Mouse (Mus musculus): ENCODE measurements at regions not wholly inside any gene's neighbourhood (a gene's known extent, or its start where the extent isn't known, plus 50 kb on each side); places are given as distances from the start of the nearest gene placed in this dataset.
A peak's percentile ranks its signal among the peaks of the same experiment; 100 is the strongest.

GRCm38 (mm10) chr2:109554644-109555043 is 119.9 kb upstream of the Bdnf start:
- Histone ChIP-seq H3K9ac (ENCODE audit: low read length) (no peak overlapping the region), H3K4me2 (no peak overlapping the region), H3K27me3 (ENCODE audit: control insufficient read depth, insufficient read depth, low read length) (no peaks in the 10 kb centered on the region), H3K27ac (ENCODE audit: low read depth, low read length) (no peak overlapping the region), H3K36me3 (ENCODE audit: control insufficient read depth, insufficient read depth, low read length) (no peaks in the 10 kb centered on the region), H3K4me3 (ENCODE audit: low read depth, low read length) (no peak overlapping the region), H3K9me3 (ENCODE audit: control insufficient read depth, low read length) (no peaks in the 10 kb centered on the region), H3K4me1 (ENCODE audit: control insufficient read depth, insufficient read depth, low read length) (no peaks in the 10 kb centered on the region)
- WGBS = 88% methylated on average over 6 of the region's 6 CpGs
- DNase-seq (ENCODE audit: low spot score, missing footprints) (no peak), ATAC-seq (ENCODE audit: low FRiP score) (no peak)

GRCm38 (mm10) chr2:109559088-109560030 is 115.1 kb upstream of the Bdnf start:
- Histone ChIP-seq H3K9ac (ENCODE audit: low read length) (no peak overlapping the region), H3K36me3 (ENCODE audit: control insufficient read depth, insufficient read depth, low read length) (no peaks in the 10 kb centered on the region), H3K4me1 (ENCODE audit: control insufficient read depth, insufficient read depth, low read length) (no peaks in the 10 kb centered on the region), H3K27me3 (ENCODE audit: control insufficient read depth, insufficient read depth, low read length) (no peaks in the 10 kb centered on the region), H3K4me2 (no peak overlapping the region), H3K4me3 (ENCODE audit: low read depth, low read length) (no peak overlapping the region), H3K27ac (ENCODE audit: low read depth, low read length) (no peak overlapping the region), H3K9me3 (ENCODE audit: control insufficient read depth, low read length) (no peaks in the 10 kb centered on the region)
- DNase-seq (ENCODE audit: low spot score, missing footprints) (no peak), ATAC-seq (ENCODE audit: low FRiP score) (no peak)
- WGBS = 84% methylated on average over 9 of the region's 9 CpGs

- no peak overlapping the region for H3K27ac ChIP-seq (ENCODE audit: low read depth, low read length)
- no peaks in the 10 kb centered on the region for H3K36me3 ChIP-seq (ENCODE audit: control insufficient read depth, insufficient read depth, low read length)
- no peak overlapping the region for H3K4me2 ChIP-seq
- H3K27me3 ChIP-seq (ENCODE audit: control insufficient read depth, insufficient read depth, low read length) = no peaks in the 10 kb centered on the region
- 80% methylated on average over 3 of the region's 3 CpGs for WGBS
- no peaks in the 10 kb centered on the region for H3K9me3 ChIP-seq (ENCODE audit: control insufficient read depth, low read length)
- DNase-seq (ENCODE audit: low spot score, missing footprints) = peak; percentile 69
- no peak for ATAC-seq (ENCODE audit: low FRiP score)
- no peak overlapping the region for H3K4me3 ChIP-seq (ENCODE audit: low read depth, low read length)
- H3K9ac ChIP-seq (ENCODE audit: low read length) = no peak overlapping the region
- H3K4me1 ChIP-seq (ENCODE audit: control insufficient read depth, insufficient read depth, low read length) = no peaks in the 10 kb centered on the region
Observed at GRCm38 (mm10) chr2:109562996-109563395, 111.5 kb upstream of the Bdnf start.

DNA sequence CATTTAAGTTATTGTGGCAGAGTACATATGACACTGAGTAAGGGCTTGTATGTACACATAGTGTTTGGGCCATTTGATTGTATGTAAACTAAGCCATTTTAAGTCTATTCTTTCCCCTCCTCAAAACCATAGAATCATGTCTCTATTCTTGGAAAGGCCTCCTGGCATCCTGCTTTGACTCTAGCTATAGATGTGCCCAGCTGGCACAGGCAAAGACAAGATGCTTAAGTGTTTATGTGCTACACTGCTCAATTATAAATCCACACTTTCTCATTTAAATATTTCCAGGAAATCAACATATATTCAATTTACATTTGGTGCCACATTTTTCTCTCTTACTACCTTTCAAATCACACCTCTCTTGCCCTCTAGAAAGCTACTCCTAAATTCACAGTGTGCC is 97.6 kb upstream of the Bdnf start:
- H3K4me1 ChIP-seq (ENCODE audit: control insufficient read depth, insufficient read depth, low read length) = no peaks in the 10 kb centered on the region
- no peak overlapping the region for H3K4me3 ChIP-seq (ENCODE audit: low read depth, low read length)
- no peaks in the 10 kb centered on the region for H3K36me3 ChIP-seq (ENCODE audit: control insufficient read depth, insufficient read depth, low read length)
- no peaks in the 10 kb centered on the region for H3K9me3 ChIP-seq (ENCODE audit: control insufficient read depth, low read length)
- no peak overlapping the region for H3K9ac ChIP-seq (ENCODE audit: low read length)
- no peak for DNase-seq (ENCODE audit: low spot score, missing footprints)
- no peak for ATAC-seq (ENCODE audit: low FRiP score)
- no peaks in the 10 kb centered on the region for H3K27me3 ChIP-seq (ENCODE audit: control insufficient read depth, insufficient read depth, low read length)
- no peak overlapping the region for H3K27ac ChIP-seq (ENCODE audit: low read depth, low read length)
- no peak overlapping the region for H3K4me2 ChIP-seq

DNA sequence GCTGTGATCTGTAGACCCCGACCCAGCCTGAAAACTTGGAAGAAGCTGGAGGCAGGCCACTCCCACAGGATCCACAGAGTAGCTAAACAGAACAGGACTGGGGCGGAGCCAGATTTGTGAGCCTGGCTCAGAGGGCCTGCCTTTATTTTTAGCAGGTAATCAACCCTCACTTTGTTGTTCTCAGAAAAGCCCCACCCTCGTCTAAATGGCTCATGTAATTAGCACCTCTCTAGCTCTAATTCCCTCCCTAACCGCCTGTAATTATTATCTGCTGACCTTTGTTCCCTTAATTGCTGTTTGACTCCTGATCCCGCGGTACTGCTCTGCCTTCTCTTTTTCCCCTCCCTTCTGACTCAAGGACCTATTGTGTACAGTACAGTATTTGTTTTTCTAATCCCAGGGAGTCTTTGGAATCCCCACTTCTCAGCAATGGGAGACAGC is 95.6 kb upstream of the Bdnf start:
- Histone ChIP-seq H3K4me3 (ENCODE audit: low read depth, low read length) (no peak overlapping the region), H3K9me3 (ENCODE audit: control insufficient read depth, low read length) (no peaks in the 10 kb centered on the region), H3K9ac (ENCODE audit: low read length) (no peak overlapping the region), H3K27me3 (ENCODE audit: control insufficient read depth, insufficient read depth, low read length) (no peaks in the 10 kb centered on the region), H3K27ac (ENCODE audit: low read depth, low read length) (no peak overlapping the region), H3K4me1 (ENCODE audit: control insufficient read depth, insufficient read depth, low read length) (no peaks in the 10 kb centered on the region), H3K4me2 (no peak overlapping the region), H3K36me3 (ENCODE audit: control insufficient read depth, insufficient read depth, low read length) (no peaks in the 10 kb centered on the region)
- DNase-seq (ENCODE audit: low spot score, missing footprints) (no peak), ATAC-seq (ENCODE audit: low FRiP score) (peak; percentile 75)
- WGBS = 9% methylated on average over 6 of the region's 6 CpGs

DNA sequence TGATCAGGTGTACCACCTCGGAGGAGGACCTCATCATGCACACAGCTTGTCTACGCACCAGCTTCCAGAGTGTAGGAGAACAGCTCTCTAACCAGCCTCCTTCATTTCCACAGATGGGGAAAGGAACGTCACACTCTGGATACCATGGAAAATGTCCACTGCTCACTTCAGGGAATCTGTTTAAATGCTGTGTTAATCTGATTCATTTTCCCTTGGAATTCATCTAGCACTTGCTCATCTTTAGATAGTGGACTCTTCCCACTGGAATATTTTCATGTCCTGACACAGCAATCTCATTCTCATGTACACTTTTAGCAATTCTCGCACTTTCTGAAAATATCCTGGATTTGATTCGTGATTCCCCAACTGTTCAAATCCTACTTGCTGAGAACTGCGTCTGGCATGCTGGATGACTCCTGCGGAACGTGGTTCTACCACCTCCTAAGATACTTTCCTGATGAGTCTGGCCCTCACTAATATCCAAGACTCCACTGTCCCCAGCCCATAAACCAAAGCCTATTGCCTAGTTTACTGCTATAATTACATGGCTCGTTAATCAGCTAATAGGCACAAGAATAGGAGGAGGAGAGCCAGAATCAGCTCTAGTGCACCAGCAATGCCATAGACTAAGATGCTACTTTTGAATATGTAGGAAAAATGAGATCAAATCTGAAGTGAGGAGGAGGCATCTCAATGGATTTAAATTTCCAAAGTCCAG is 56.0 kb upstream of the Bdnf start:
- no peak overlapping the region for H3K4me2 ChIP-seq
- H3K4me3 ChIP-seq (ENCODE audit: low read depth, low read length) = no peak overlapping the region
- DNase-seq (ENCODE audit: low spot score, missing footprints) (peak; percentile 64), ATAC-seq (ENCODE audit: low FRiP score) (no peak)
- H3K9ac ChIP-seq (ENCODE audit: low read length) = no peak overlapping the region
- no peaks in the 10 kb centered on the region for H3K4me1 ChIP-seq (ENCODE audit: control insufficient read depth, insufficient read depth, low read length)
- H3K36me3 ChIP-seq (ENCODE audit: control insufficient read depth, insufficient read depth, low read length) = no peaks in the 10 kb centered on the region
- 87% methylated on average over 9 of the region's 9 CpGs for WGBS
- no peaks in the 10 kb centered on the region for H3K9me3 ChIP-seq (ENCODE audit: control insufficient read depth, low read length)
- H3K27me3 ChIP-seq (ENCODE audit: control insufficient read depth, insufficient read depth, low read length) = no peaks in the 10 kb centered on the region
- no peak overlapping the region for H3K27ac ChIP-seq (ENCODE audit: low read depth, low read length)

DNA sequence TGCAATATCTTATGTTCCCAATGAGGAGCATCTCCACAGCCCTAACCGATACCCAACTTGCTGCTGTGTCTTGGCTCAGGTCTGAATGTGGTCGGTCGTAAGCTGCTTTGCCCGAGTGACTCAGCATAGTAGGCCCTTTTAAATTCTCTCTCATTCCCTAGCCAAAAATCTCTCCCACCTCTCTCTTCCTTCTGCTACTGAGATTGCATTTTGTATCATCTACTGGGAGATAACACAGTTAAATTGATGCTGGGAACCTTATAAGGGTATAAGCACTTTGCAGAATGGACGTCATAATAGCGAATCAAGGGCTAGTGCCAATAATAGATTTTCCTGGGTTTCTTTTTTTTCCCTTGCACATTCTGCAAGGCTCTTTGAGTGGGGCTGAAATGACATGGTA is 54.8 kb upstream of the Bdnf start:
- WGBS = 89% methylated on average over 6 of the region's 6 CpGs
- peak; percentile 23 for DNase-seq (ENCODE audit: low spot score, missing footprints)
- no peak for ATAC-seq (ENCODE audit: low FRiP score)
- Histone ChIP-seq H3K4me3 (ENCODE audit: low read depth, low read length) (no peak overlapping the region), H3K4me2 (no peak overlapping the region), H3K4me1 (ENCODE audit: control insufficient read depth, insufficient read depth, low read length) (no peaks in the 10 kb centered on the region), H3K9ac (ENCODE audit: low read length) (no peak overlapping the region), H3K9me3 (ENCODE audit: control insufficient read depth, low read length) (no peaks in the 10 kb centered on the region), H3K27ac (ENCODE audit: low read depth, low read length) (no peak overlapping the region), H3K36me3 (ENCODE audit: control insufficient read depth, insufficient read depth, low read length) (no peaks in the 10 kb centered on the region), H3K27me3 (ENCODE audit: control insufficient read depth, insufficient read depth, low read length) (no peaks in the 10 kb centered on the region)

DNA sequence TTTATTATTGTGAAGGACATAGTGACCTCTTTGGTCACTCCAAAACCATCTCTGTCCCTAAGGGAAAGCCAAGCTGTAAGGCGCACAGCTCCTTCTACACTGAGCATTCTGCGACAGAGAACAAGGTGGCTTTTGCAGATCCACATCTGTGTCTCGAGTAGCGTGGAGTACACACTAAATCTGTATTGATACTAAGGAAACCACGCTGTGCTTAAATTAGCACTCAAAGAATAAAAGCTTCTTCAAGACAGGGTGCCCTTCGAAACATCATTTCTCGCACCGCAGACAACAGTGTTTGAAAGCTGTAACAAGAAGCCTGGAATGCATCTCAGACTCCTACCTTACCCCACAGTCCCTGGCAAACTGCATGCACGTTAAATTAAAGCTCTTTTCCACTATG is 52.9 kb upstream of the Bdnf start:
- no peak overlapping the region for H3K9ac ChIP-seq (ENCODE audit: low read length)
- H3K36me3 ChIP-seq (ENCODE audit: control insufficient read depth, insufficient read depth, low read length) = no peaks in the 10 kb centered on the region
- peak; percentile 77 for DNase-seq (ENCODE audit: low spot score, missing footprints)
- H3K27me3 ChIP-seq (ENCODE audit: control insufficient read depth, insufficient read depth, low read length) = no peaks in the 10 kb centered on the region
- no peak overlapping the region for H3K4me2 ChIP-seq
- no peak overlapping the region for H3K4me3 ChIP-seq (ENCODE audit: low read depth, low read length)
- H3K4me1 ChIP-seq (ENCODE audit: control insufficient read depth, insufficient read depth, low read length) = no peaks in the 10 kb centered on the region
- ATAC-seq (ENCODE audit: low FRiP score) = no peak
- no peaks in the 10 kb centered on the region for H3K9me3 ChIP-seq (ENCODE audit: control insufficient read depth, low read length)
- H3K27ac ChIP-seq (ENCODE audit: low read depth, low read length) = no peak overlapping the region
- WGBS = 56% methylated on average over 9 of the region's 9 CpGs

Measured in midbrain, embryonic 11.5 days (tissue).